Mouse (Mus musculus): ENCODE data around the gene Enah.

- no peak for TF ChIP-seq POLR2A (IDR thresholded peaks at IDR 0.05; ENCODE audit: borderline replicate concordance, extremely low read depth, insufficient read depth, insufficient read length, poor library complexity, severe bottlenecking)
- TF ChIP-seq CTCF (IDR thresholded peaks at IDR 0.05; ENCODE audit: borderline replicate concordance, extremely low read depth, insufficient read depth, insufficient read length) = no peak
Observed at GRCm38 (mm10) chr1:181960383-181960782, 59.4 kb downstream of the Enah start.
